Mouse (Mus musculus): ENCODE results near the gene Ampd2.

- TF ChIP-seq POLR2A (IDR thresholded peaks at IDR 0.05; ENCODE audit: extremely low read depth, insufficient read depth, low read length) (no peak), CTCF (IDR thresholded peaks at IDR 0.05; ENCODE audit: low read depth, low read length) (no peak)
Measured at GRCm38 (mm10) chr3:108094976-108095760, 8.7 kb upstream of the Ampd2 start.

Data from liver, adult 2 months (tissue).